Mouse (Mus musculus) lung, adult 2 months (tissue): ENCODE measurements around the gene Shc4. TPM values are rescaled to one million over a fixed set of nuclear protein-coding genes. Genes with fewer than 3 reads are reported as not detected.

ENCODE experiments used
- DNase-seq: peaks from one replicate; pipeline ENCODE4 v3.0.0; 2022
- H3K4me1 ChIP-seq: fragments of 200-500 bp; 2 replicates; pipeline ENCODE4 v1.6.1; 2011; ENCODE audit warnings: low read length; ENCODE audit not compliant: control insufficient read depth, insufficient read depth
- H3K4me3 ChIP-seq: fragments of 200-500 bp; replicated peaks from 2 replicates; pipeline ENCODE3; 2011; ENCODE audit warnings: low read depth, mild to moderate bottlenecking, control low read depth, low read length; ENCODE audit errors: extremely low read depth
- CTCF ChIP-seq: fragments of 200-500 bp; IDR thresholded peaks from 2 replicates; pipeline ENCODE4 v1.5.1; 2011; ENCODE audit warnings: mild to moderate bottlenecking, low read length, control low read depth; ENCODE audit not compliant: insufficient read depth
- POLR2A ChIP-seq: fragments of 200-500 bp; IDR thresholded peaks from 2 replicates; pipeline ENCODE4 v1.6.1; 2011; ENCODE audit warnings: low read depth, mild to moderate bottlenecking, control low read depth, low read length, borderline replicate concordance; ENCODE audit errors: extremely low read depth
- WGBS: fragments of 180-500 bp; shearing (Covaris S2); methylation state at CpG from one replicate; pipeline ENCODE4 v1.1.7; 2018; 5-methylcytosine and 5-hydroxymethylcytosine counted together
- polyA plus RNA-seq: library from polyadenylated mRNA; depleted of rRNA; stranded (reverse); fragments of >200 nt; gene quantifications from 2 replicates; pipeline ENCODE4 v1.2.3, GENCODE M21; 2012

Shc4 gene
- polyA plus RNA-seq, 1 experiment, result 0.34 TPM

GRCm38 (mm10) chr2:125667184-125667583 is 56.8 kb downstream of the Shc4 start:
- Histone ChIP-seq H3K4me1 (no peaks in the 10 kb centered on the region), H3K4me3 (no peak overlapping the region)
- TF ChIP-seq POLR2A (no peak), CTCF (no peak)
- 38% methylated on average over 5 of the region's 5 CpGs for WGBS
- no peak for DNase-seq

- TF ChIP-seq CTCF (no peak), POLR2A (no peak)
- 71% methylated on average over 4 of the region's 4 CpGs for WGBS
- no peak overlapping the region for H3K4me3 ChIP-seq
- H3K4me1 ChIP-seq, result no peaks in the 10 kb centered on the region
- DNase-seq, result no peak
Observed at GRCm38 (mm10) chr2:125666668-125667067, 57.3 kb downstream of the Shc4 start.

DNA sequence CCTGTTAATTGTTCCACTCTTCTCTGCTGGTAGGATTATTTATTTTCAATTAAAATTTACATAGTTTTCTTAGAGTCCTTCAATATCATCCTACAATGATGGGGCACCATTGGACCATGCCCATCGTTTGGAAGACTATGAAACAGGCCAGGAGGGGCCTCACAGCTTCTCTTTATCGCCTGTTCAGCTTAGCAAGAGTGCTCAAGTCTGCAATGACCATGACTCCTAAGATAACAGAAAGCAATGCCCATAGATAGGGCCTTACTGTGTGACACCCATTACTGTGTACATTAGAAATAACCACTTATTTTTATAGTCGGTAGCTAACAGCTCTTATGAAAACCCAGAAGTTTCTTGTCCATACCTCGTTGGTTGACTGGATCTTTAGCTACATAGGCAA is 58.0 kb downstream of the Shc4 start:
- no peak for TF ChIP-seq CTCF
- no peak for TF ChIP-seq POLR2A
- WGBS, result 85% methylated on average over 4 of the region's 4 CpGs
- DNase-seq, result no peak
- H3K4me3 ChIP-seq, result no peak overlapping the region
- H3K4me1 ChIP-seq, result no peaks in the 10 kb centered on the region

DNA sequence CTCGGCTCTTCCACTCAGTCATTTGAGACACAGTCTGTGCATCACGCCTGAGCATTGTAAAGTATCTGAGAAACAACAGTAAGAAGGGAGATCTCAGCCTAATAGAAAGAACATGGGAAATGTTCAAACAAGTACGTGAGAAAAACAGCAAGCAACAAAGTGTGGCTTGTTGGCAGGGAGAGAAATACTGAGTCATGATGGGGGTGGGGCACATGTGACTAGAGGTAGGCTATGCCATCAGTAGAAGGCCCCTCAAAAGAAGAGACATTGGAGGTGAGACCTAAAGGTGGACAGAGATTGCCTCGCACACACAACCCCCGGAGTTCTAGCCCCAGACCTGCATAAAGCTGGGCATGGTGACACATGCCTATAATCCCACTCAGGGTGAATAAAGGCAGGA is 58.7 kb downstream of the Shc4 start:
- TF ChIP-seq CTCF, result no peak
- TF ChIP-seq POLR2A, result no peak
- no peak overlapping the region for H3K4me3 ChIP-seq
- WGBS, result 85% methylated on average over 5 of the region's 5 CpGs
- H3K4me1 ChIP-seq, result no peaks in the 10 kb centered on the region
- DNase-seq, result no peak

DNA sequence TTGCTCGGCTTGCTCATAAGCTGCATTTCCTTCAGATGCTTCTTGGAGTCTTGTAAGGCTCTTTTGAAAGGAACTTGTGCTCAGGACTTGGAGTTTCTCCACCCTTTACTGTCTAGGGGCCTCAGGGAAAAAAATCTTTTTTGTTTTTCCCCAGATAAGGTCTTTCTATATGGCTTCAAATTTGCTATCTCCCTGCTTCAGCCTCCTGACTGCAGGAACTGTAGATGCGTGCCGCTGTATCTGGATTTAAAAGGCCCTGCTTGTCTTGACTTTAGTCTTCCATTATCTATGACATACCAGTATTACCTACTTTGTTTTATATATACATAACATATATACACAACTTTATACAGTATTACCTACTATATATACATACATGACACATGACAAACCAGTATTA is 61.4 kb downstream of the Shc4 start:
- 94% methylated on average over 3 of the region's 3 CpGs for WGBS
- TF ChIP-seq CTCF (no peak), POLR2A (no peak)
- H3K4me1 ChIP-seq, result no peaks in the 10 kb centered on the region

GRCm38 (mm10) chr2:125661156-125661555 is 62.8 kb downstream of the Shc4 start:
- Histone ChIP-seq H3K4me1 (no peaks in the 10 kb centered on the region), H3K4me3 (no peak overlapping the region)
- 68% methylated on average over 4 of the region's 4 CpGs for WGBS
- no peak for DNase-seq
- TF ChIP-seq CTCF, result no peak
- TF ChIP-seq POLR2A, result no peak

More for the DNA sequence above, 61.4 kb downstream of the Shc4 start:
- no peak for DNase-seq
- H3K4me3 ChIP-seq, result no peak overlapping the region

- TF ChIP-seq POLR2A (no peak), CTCF (no peak)
- no peak for DNase-seq
- 35% methylated on average over 20 of the region's 20 CpGs for WGBS
- Histone ChIP-seq H3K4me3 (no peak overlapping the region), H3K4me1 (no peaks in the 10 kb centered on the region)
Observed at GRCm38 (mm10) chr2:125660537-125661130, 63.3 kb downstream of the Shc4 start.

GRCm38 (mm10) chr2:125659823-125660536 is 64.0 kb downstream of the Shc4 start:
- WGBS, result 8% methylated on average over 10 of the region's 10 CpGs
- DNase-seq, result peak; percentile 42
- Histone ChIP-seq H3K4me1 (no peaks in the 10 kb centered on the region), H3K4me3 (no peak overlapping the region)
- no peak for TF ChIP-seq POLR2A
- TF ChIP-seq CTCF, result peak; percentile 69

GRCm38 (mm10) chr2:125655391-125655790 is 68.6 kb downstream of the Shc4 start:
- Histone ChIP-seq H3K4me3 (no peak overlapping the region), H3K4me1 (0 out of 2 replicates have a peak, but pooled peaks cover 4% of the 10 kb centered on the region)
- WGBS, result 92% methylated on average over 9 of the region's 9 CpGs
- no peak for DNase-seq
- TF ChIP-seq CTCF (no peak), POLR2A (no peak)

DNA sequence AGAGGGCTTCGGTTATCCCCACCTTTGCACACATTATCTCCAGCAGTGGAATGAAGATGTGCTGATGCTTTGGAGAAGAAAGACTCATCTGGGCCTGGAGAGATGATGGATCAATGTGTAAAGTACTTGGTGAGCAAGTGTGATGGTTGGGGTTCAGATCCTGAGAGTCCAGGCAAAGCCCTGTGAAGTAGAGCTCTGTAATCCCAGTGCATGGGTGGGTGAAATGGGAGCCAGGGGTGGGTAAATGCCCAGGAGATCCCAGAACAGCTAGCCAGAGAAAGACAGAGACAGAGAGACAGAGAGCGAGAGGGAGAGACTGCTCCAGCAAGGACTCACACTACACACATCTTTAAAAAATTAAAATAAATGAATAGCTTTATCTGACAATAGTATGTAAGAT is 70.7 kb downstream of the Shc4 start:
- Histone ChIP-seq H3K4me1 (0 out of 2 replicates have a peak, but pooled peaks cover 4% of the 10 kb centered on the region), H3K4me3 (no peak overlapping the region)
- WGBS, result 95% methylated on average over 2 of the region's 2 CpGs
- TF ChIP-seq POLR2A, result no peak
- no peak for TF ChIP-seq CTCF
- DNase-seq, result no peak
